Mouse (Mus musculus): ENCODE measurements around the gene Tmem222.

GRCm38 (mm10) chr4:133229582-133229981 is 48.0 kb downstream of the Tmem222 start:
- TF ChIP-seq CTCF (IDR thresholded peaks at IDR 0.05; ENCODE audit: borderline replicate concordance, extremely low read depth, insufficient read depth, insufficient read length) = no peak
- no peak for TF ChIP-seq POLR2A (IDR thresholded peaks at IDR 0.05; ENCODE audit: borderline replicate concordance, extremely low read depth, insufficient read depth, insufficient read length, poor library complexity, severe bottlenecking)

All from brain, embryonic 14.5 days (tissue).